Mouse (Mus musculus) neural tube, embryonic 14.5 days (tissue): ENCODE measurements around the gene Rps6kc1. TPM values are rescaled to one million over a fixed set of nuclear protein-coding genes. Genes with fewer than 3 reads are reported as not detected.

Experiments used
- ATAC-seq: fragments of 200-750 bp; cut with Nextera tagmentation; 2 replicates; pipeline ENCODE4 v1.8.0; 2017; ENCODE audit warnings: low read depth, mild to moderate bottlenecking, moderate TSS enrichment, moderate library complexity
- H3K27ac ChIP-seq: fragments of 300-500 bp; sonication (generic); 2 replicates; pipeline ENCODE4 v1.5.1; 2014; ENCODE audit warnings: low read depth, mild to moderate bottlenecking, control low read depth, low read length, moderate library complexity, mixed read lengths
- H3K27me3 ChIP-seq: fragments of 300-500 bp; sonication (generic); 2 replicates; pipeline ENCODE4 v1.6.1; 2014; ENCODE audit warnings: low read length; ENCODE audit not compliant: control insufficient read depth, insufficient read depth
- H3K36me3 ChIP-seq: fragments of 300-500 bp; sonication (generic); 2 replicates; pipeline ENCODE4 v1.6.1; 2014; ENCODE audit warnings: low read length, mixed read lengths; ENCODE audit not compliant: control insufficient read depth, insufficient read depth
- H3K4me1 ChIP-seq: fragments of 300-500 bp; sonication (generic); 2 replicates; pipeline ENCODE4 v1.6.1; 2014; ENCODE audit warnings: low read length; ENCODE audit not compliant: control insufficient read depth, insufficient read depth
- H3K4me2 ChIP-seq: fragments of 300-500 bp; sonication (generic); 2 replicates; pipeline ENCODE4 v1.6.1; 2014; ENCODE audit warnings: mild to moderate bottlenecking, low read depth, low read length, control low read depth
- H3K4me3 ChIP-seq: fragments of 300-500 bp; sonication (generic); 2 replicates; pipeline ENCODE4 v1.5.1; 2014; ENCODE audit warnings: low read depth, low read length, control low read depth, mixed read lengths
- H3K9ac ChIP-seq: fragments of 300-500 bp; sonication (generic); replicated peaks from 2 replicates; pipeline ENCODE4 v1.6.1; 2014; ENCODE audit warnings: low read depth, mild to moderate bottlenecking, control low read depth, low read length, mixed read lengths
- H3K9me3 ChIP-seq: fragments of 300-500 bp; sonication (generic); 2 replicates; pipeline ENCODE4 v1.6.1; 2016; ENCODE audit warnings: low read length; ENCODE audit not compliant: control insufficient read depth
- WGBS: fragments of 180-500 bp; shearing (Covaris S2); extraction: QIAGEN DNeasy Blood & Tissue Kit; methylation state at CpG from one replicate; pipeline ENCODE4 v1.1.7; 2014; 5-methylcytosine and 5-hydroxymethylcytosine counted together
- polyA plus RNA-seq: library from polyadenylated mRNA; unstranded; fragments of >200 nt; fragmentation: Nextera tagmentation; extraction: Ambion mirVana; gene quantifications from 2 replicates; pipeline ENCODE4 v1.2.1, GENCODE M21; 2014

Gene Rps6kc1
- polyA plus RNA-seq, 1 experiment from 2014 or later = 27.6 TPM

DNA sequence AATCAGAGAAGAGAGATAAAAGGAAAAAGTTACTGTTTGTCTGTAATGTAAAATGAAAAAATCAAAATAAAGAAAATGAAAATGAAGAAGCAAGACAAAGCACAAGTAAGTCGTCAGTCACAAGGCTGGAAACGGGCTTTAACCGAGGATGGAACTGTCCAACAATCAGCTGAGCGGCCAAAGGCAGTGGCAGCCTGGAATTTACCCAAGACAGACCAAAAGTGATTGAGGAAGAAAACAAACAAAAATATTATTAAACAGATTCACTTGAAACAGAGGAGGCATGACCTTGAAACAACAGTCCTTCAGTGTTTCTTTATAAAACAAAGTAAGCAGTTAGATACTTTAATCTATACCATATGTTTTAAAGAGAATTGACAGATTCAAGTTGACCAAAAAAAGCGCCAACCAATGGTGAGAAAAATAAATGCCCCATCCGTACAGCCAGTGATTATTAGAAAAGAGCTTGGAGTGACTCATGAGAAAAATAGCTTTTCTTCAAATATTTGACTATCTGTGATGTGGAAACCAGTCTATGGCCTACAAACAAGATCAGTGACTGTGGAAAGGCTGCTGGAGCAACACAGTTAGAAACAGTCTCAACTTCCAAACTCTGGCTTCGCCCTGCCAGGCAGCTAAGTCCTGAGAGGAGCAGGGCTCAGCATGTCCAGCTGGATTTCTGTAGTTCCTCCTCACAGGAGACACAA, 77.2 kb downstream of the Rps6kc1 start:
- no peak overlapping the region for H3K4me3 ChIP-seq
- no peak overlapping the region for H3K27ac ChIP-seq
- H3K9ac ChIP-seq = no peak overlapping the region
- H3K9me3 ChIP-seq = no peaks in the 10 kb centered on the region
- H3K4me2 ChIP-seq = no peak overlapping the region
- ATAC-seq = no peak
- no peaks in the 10 kb centered on the region for H3K27me3 ChIP-seq
- H3K4me1 ChIP-seq = no peaks in the 10 kb centered on the region
- 74% methylated on average over 7 of the region's 7 CpGs for WGBS
- H3K36me3 ChIP-seq = peaks cover 4% of the 10 kb centered on the region; the same call in 1 of the 2 replicates

DNA sequence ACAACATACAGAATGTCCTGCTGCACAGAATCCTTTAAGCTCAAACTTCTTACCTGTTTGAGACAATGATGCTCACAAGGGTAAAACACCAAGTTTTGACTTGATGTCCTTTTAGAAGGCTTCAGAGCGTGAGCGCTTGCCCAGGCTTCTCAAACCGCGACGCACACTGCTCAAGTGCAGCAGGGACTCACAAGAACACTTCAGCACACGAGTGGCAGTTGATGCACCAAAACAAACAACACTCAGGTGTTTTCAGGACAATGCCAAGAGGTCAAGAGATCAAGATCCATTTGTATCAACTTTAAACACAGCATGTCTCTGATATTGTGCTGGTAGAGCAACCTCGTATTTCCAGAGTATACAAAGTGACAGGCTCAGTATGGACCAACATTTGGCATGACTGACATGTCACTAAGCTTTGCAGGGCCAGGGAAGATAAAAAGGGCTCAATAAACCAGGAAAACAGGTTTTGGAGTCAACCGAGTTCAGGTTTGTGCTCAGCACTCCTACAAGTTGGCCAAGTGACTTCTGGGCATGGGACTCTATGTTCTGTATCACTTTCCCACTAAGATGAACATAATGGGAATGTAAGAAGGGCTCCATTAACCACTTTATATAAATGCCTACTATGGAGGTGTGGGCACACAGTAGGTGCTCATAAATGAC, 78.5 kb downstream of the Rps6kc1 start:
- Histone ChIP-seq H3K4me3 (no peak overlapping the region), H3K27ac (no peak overlapping the region), H3K36me3 (peaks cover 4% of the 10 kb centered on the region; the same call in 1 of the 2 replicates), H3K9ac (no peak overlapping the region), H3K4me1 (no peaks in the 10 kb centered on the region), H3K27me3 (no peaks in the 10 kb centered on the region), H3K4me2 (no peak overlapping the region), H3K9me3 (no peaks in the 10 kb centered on the region)
- WGBS = 90% methylated on average over 8 of the region's 8 CpGs
- ATAC-seq = no peak

DNA sequence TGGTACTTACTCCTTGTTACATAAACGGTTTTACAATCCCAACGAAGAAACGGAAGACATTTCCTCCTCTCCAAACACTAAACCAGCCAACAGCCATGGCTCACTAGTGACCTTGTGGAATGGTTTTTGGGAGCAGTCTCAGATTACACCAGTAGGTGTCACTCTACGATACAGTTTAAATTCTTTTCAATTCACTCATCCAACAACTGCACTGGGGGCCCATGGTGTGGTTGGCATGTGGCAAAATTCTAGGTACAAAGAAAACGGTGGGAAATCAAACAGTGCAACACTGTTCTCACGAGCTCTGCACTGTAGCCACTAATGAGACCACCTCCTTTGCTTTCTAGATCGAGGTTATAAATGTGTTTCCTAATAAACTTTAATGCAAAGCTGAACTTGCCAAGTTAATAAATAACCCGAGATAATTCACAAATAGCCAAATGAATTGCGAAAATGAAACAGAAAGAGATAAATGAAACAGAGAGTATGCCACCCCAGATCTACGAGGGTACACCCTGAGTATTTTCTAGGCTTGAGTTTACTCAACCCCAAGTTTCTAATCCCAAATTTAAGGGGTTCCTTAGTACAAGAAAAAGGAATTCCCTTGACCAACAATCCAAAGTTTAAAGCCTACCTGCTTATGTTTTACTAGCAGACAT, 79.6 kb downstream of the Rps6kc1 start:
- Histone ChIP-seq H3K27ac (no peak overlapping the region), H3K9ac (0 out of 2 replicates have a peak overlapping the region, but pooled peaks have one; percentile 11), H3K36me3 (peaks cover 2% of the 10 kb centered on the region; the same call in 1 of the 2 replicates), H3K4me1 (no peaks in the 10 kb centered on the region), H3K9me3 (no peaks in the 10 kb centered on the region), H3K4me2 (no peak overlapping the region), H3K4me3 (no peak overlapping the region), H3K27me3 (no peaks in the 10 kb centered on the region)
- ATAC-seq = peak; percentile 11; the same call in 1 of the 2 replicates
- WGBS = 52% methylated on average over 10 of the region's 10 CpGs

DNA sequence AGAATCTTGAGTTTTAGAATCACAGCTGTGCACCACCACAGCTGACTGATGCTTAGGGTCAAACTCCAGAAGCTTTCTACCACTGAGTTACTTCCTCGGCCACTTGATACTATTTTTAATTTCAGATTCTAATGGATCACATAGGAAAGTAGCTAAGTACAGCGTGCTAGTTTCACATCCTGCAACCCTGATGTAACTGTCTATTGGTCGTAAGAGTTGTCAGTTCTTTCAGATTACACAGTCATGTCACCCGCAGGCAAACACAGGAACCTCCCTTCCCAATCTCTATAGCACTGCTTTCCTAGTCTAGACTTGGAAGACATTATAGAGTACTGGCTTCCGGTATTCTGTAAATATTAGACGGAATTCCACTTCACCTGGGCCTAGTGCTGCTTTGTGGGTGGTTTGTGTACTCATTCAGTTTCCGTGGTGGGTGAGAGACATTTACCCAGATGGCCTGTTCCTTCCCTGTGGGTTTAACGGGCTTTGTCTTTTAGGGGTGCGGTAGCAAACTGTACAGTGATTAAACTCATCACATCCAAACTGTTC, 85.0 kb downstream of the Rps6kc1 start:
- 90% methylated on average over 9 of the region's 9 CpGs for WGBS
- no peaks in the 10 kb centered on the region for H3K36me3 ChIP-seq
- no peaks in the 10 kb centered on the region for H3K27me3 ChIP-seq
- no peak for ATAC-seq
- H3K4me3 ChIP-seq = no peak overlapping the region
- no peaks in the 10 kb centered on the region for H3K9me3 ChIP-seq
- no peaks in the 10 kb centered on the region for H3K4me1 ChIP-seq
- H3K4me2 ChIP-seq = no peak overlapping the region
- H3K9ac ChIP-seq = no peak overlapping the region
- H3K27ac ChIP-seq = no peak overlapping the region

DNA sequence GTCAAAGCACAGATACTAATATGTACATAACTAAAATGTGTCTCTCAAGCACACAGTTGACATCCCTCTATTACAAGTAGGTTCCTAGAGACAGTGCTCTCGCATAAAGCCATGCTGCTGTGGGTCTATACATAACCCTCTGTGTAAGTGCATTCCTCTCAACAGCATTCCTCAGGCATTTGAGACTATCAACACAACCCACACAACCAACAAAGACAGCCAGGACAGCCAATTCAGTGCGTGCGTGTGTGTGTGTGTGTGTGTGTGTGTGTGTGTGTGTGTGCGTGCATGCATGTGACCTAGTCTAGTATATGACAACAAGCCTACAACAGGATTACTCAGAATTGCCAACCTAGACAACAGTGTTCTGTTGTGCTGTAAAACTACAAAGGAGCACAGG, 87.8 kb downstream of the Rps6kc1 start:
- Histone ChIP-seq H3K27me3 (no peaks in the 10 kb centered on the region), H3K4me3 (no peak overlapping the region), H3K4me2 (no peak overlapping the region), H3K9me3 (no peaks in the 10 kb centered on the region), H3K4me1 (no peaks in the 10 kb centered on the region), H3K9ac (no peak overlapping the region), H3K27ac (no peak overlapping the region), H3K36me3 (no peaks in the 10 kb centered on the region)
- ATAC-seq = no peak
- 96% methylated on average over 4 of the region's 4 CpGs for WGBS

DNA sequence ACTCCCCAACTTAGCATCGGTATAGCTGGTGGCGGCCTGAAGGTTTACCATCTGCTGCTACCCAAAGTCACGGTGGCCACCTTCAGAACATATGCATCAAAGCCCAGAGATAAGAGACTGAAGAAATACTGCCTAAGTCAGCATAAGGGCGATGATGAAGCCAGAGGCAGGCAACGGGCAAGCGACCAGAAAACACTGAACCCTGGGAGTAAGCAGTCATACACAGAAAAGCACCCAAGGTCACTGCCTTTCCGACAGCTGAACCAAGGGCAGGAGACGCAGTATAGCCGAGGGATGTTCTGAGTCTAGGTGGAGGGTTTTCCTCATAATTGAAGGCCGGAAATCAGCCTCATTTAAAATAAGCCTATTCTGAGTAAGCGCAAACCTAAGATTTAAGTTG, 95.4 kb downstream of the Rps6kc1 start:
- H3K9ac ChIP-seq = no peak overlapping the region
- H3K9me3 ChIP-seq = no peaks in the 10 kb centered on the region
- no peak overlapping the region for H3K27ac ChIP-seq
- WGBS = 79% methylated on average over 11 of the region's 11 CpGs
- H3K4me3 ChIP-seq = no peak overlapping the region
- H3K4me1 ChIP-seq = no peaks in the 10 kb centered on the region; the same call in 1 of the 2 replicates
- ATAC-seq = no peak
- H3K27me3 ChIP-seq = no peaks in the 10 kb centered on the region
- H3K4me2 ChIP-seq = no peak overlapping the region
- H3K36me3 ChIP-seq = no peaks in the 10 kb centered on the region

DNA sequence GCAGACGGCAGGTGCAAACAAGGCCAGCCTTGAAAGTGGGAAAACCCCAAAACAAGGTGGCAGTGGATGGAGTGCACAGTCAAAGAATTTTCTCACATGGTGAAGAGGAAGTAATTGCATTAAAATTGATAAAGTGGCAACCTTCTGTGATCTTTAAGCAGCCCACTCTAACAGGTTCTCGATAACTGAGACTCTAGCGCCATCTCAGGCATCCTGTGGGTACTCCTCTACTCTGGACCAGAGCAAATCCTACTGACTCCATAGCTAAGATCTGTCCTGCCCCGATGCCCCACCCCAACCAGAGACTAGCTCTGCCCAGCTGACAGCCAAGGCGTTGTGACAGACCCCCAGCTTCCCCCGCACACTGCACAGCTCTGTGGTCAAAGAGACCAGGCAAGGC, 101.2 kb downstream of the Rps6kc1 start:
- Histone ChIP-seq H3K4me2 (no peak overlapping the region), H3K9ac (no peak overlapping the region), H3K27ac (no peak overlapping the region), H3K4me1 (peaks cover 9% of the 10 kb centered on the region), H3K36me3 (no peaks in the 10 kb centered on the region), H3K4me3 (no peak overlapping the region), H3K27me3 (no peaks in the 10 kb centered on the region), H3K9me3 (no peaks in the 10 kb centered on the region)
- WGBS = 71% methylated on average over 6 of the region's 6 CpGs
- no peak for ATAC-seq

DNA sequence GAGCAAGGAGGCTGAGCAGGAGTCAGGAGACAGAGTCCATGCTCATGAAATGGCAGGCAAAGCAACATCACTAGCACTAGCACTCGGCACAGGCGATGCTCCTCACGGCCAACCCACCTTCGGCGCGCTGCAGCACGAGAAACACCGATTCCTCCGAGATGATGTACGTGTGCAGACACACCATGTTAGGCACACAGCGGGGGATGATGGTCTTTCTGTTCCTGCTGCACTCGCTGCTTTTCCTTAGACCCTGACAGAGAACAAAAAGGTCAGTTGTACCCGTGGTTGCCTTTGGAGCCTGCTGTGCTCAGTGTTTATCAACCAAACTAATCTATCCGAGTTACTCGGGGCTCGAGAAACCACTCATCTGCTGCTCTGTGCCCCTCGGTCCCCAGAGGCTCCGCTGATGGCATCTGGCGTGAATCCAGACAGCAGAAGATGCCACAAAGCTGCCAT, 102.8 kb downstream of the Rps6kc1 start:
- Histone ChIP-seq H3K9ac (no peak overlapping the region), H3K4me1 (peaks cover 9% of the 10 kb centered on the region), H3K36me3 (no peaks in the 10 kb centered on the region), H3K4me3 (no peak overlapping the region), H3K4me2 (peak overlapping the region; percentile 20; the same call in 1 of the 2 replicates), H3K27me3 (no peaks in the 10 kb centered on the region), H3K27ac (no peak overlapping the region; the same call in 1 of the 2 replicates), H3K9me3 (no peaks in the 10 kb centered on the region)
- 5% methylated on average over 19 of the region's 19 CpGs for WGBS
- peak; percentile 59 for ATAC-seq
